Mouse (Mus musculus): ENCODE results near the gene Socs7.

DNA sequence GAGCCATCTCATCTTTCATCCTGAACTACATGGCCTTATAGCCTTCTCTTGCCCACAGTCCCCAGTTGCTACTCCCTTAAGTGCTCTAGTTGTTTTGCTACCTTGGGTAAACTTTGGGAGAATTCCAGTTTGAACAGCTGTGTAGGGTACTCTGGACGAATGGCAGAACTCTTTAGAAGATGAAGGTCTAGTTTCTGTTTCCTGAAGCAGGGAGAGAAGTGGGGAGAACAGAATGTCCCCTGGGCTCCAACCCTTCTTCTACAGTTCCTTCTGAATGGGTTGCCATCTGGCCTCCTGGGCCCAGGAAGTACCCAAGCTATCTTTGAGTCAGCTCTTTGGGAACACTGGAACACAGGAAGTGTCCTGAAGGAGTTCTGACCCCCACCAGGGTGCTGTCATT is 28.5 kb upstream of the Socs7 start:
- TF ChIP-seq CTCF (IDR thresholded peaks at IDR 0.05; ENCODE audit: low read depth, low read length) (no peak), POLR2A (IDR thresholded peaks at IDR 0.05; ENCODE audit: borderline replicate concordance, low read depth, low read length) (no peak)
